ENCODE assay signal across 8 mouse cellular contexts in genomic region chr19:42255784-42256610, GRCm38 (mm10). TPM values are rescaled to one million over a fixed set of nuclear protein-coding genes. Genes with fewer than 3 reads are reported as not detected.
DNase-seq lines count a peak whose midpoint lies in the region; ATAC-seq lines count a peak whose summit lies in the region.

No protein-coding gene starts in this region.

- intact Hi-C loops in left cerebral cortex, postnatal 10 days (cut with DNase I) = loop anchor here (5.0 kb wide), 1 partner anchor 39 kb away; no protein-coding TSS in a partner anchor

- no peaks in the 10 kb centered on the region for H3K9me3 ChIP-seq in hindbrain, embryonic 14.5 days (ENCODE audit: control insufficient read depth, low read length)

- H3K4me3 ChIP-seq in hindbrain, embryonic 14.5 days (replicated peaks; ENCODE audit: low read length) = peak overlapping the region; percentile 61

- H3K9ac ChIP-seq in hindbrain, embryonic 14.5 days = peak overlapping the region; percentile 87

- peak; percentile 94 for DNase-seq in ZHBTc4 (ENCODE audit: low read depth, low spot score)
- peak; percentile 75 to 78 for DNase-seq in cerebellum, postnatal 10 days
- DNase-seq in frontal cortex, postnatal 36 days (ENCODE audit: low spot score in 2 of 2) = peak; percentile 46 to 51
- peak; percentile 78 for DNase-seq in hindbrain, embryonic 14.5 days (ENCODE audit: low spot score)
- peak; percentile 50 to 88 for DNase-seq in left cerebral cortex, postnatal 10 days (ENCODE audit: extremely low spot score in 1 of 2, low spot score in 2 of 2)
- DNase-seq in right cerebral cortex, postnatal 4 days = peak; percentile 73

- 3% methylated on average over 37 of the region's 42 CpGs for WGBS in hindbrain, embryonic 14.5 days

- H3K4me1 ChIP-seq in hindbrain, embryonic 14.5 days (replicated peaks; ENCODE audit: control insufficient read depth, insufficient read depth, low read length) = peaks cover 31% of the 10 kb centered on the region

- peak overlapping the region; percentile 59 for H3K4me2 ChIP-seq in hindbrain, embryonic 14.5 days (replicated peaks)

- H3K36me3 ChIP-seq in hindbrain, embryonic 14.5 days (replicated peaks; ENCODE audit: control insufficient read depth, insufficient read depth) = no peaks in the 10 kb centered on the region

- peak overlapping the region; percentile 87 for H3K27ac ChIP-seq in hindbrain, embryonic 14.5 days

- ATAC-seq in hindbrain, embryonic 14.5 days (ENCODE audit: low FRiP score) = peak; percentile 77
- ATAC-seq in megakaryocyte progenitor cell, adult 5-6 weeks (replicated peaks; ENCODE audit: poor library complexity) = peak; percentile 98
- ATAC-seq in erythroblast, adult 5-6 weeks (replicated peaks; ENCODE audit: low FRiP score, poor library complexity, severe bottlenecking) = no peak

- peaks cover 7% of the 10 kb centered on the region; the same call in 1 of the 2 replicates for H3K27me3 ChIP-seq in hindbrain, embryonic 14.5 days (ENCODE audit: control insufficient read depth, insufficient read depth, low read length)

RNA-seq across cellular contexts. Expression of gene Golga7b, which starts 8.6 kb away (rescaled TPM):
- polyA plus RNA-seq in hindbrain, embryonic 14.5 days (2014; fragmentation: Nextera tagmentation; extraction: Ambion mirVana) = 44.1 and 46.8 TPM in 2 replicates
- 100 to 1,000 TPM; 137 to 138 TPM for total RNA-seq in left cerebral cortex, postnatal 10 days (2021)
- not detected in 2 replicates for total RNA-seq in megakaryocyte progenitor cell, adult 5-6 weeks (2015)
- not detected in 2 replicates for total RNA-seq in megakaryocyte progenitor cell, adult 5-6 weeks (2017)
- total RNA-seq in erythroblast, adult 5-6 weeks (2015; ENCODE audit: low replicate concordance) = not detected in 2 replicates
- total RNA-seq in erythroblast, adult 5-6 weeks (2017; ENCODE audit: low replicate concordance) = not detected in 2 replicates

RNA-seq across cellular contexts. Expression of gene Sfrp5, which starts 53.9 kb away (rescaled TPM):
- 2.8 and 2.9 TPM in 2 replicates for polyA plus RNA-seq in hindbrain, embryonic 14.5 days (2014; fragmentation: Nextera tagmentation; extraction: Ambion mirVana)
- under 1 TPM in 1 of 2 experiments, not detected in 1; 0.30 TPM for total RNA-seq in left cerebral cortex, postnatal 10 days (2021)
- total RNA-seq in megakaryocyte progenitor cell, adult 5-6 weeks (2015) = not detected in 2 replicates
- not detected in 2 replicates for total RNA-seq in megakaryocyte progenitor cell, adult 5-6 weeks (2017)
- not detected in 2 replicates for total RNA-seq in erythroblast, adult 5-6 weeks (2015; ENCODE audit: low replicate concordance)
- total RNA-seq in erythroblast, adult 5-6 weeks (2017; ENCODE audit: low replicate concordance) = not detected in 2 replicates

Comparison
In these comparisons a context has a peak if more than half of its experiments do, and no peak if none do; other contexts are left out.
1. RNA of gene Golga7b, which starts 8.6 kb away (total RNA-seq): 137 to 138 TPM in left cerebral cortex, postnatal 10 days; not detected in megakaryocyte progenitor cell, adult 5-6 weeks and not detected in erythroblast, adult 5-6 weeks; every median in the first group is over 100 times any median in the second.
2. Peak in every context shown above with its lines, with median percentiles within 50 percentile points of each other: DNase-seq.